Mouse (Mus musculus) leukemia stem cell, adult 10-12 weeks (primary cell): ENCODE data around the gene Mrps30. TPM values are rescaled to one million over a fixed set of nuclear protein-coding genes. Genes with fewer than 3 reads are reported as not detected.

Source experiments
- polyA plus RNA-seq: library from polyadenylated mRNA; stranded (reverse); fragments of >175 nt; gene quantifications from 2 replicates; pipeline ENCODE4 v1.2.3, GENCODE M21; 2012; ENCODE audit warnings: low replicate concordance

Gene Mrps30
- 18.9 and 21.3 TPM in 2 replicates for polyA plus RNA-seq

GRCm38 (mm10) chr13:118386511-118387447, at the start of gene Mrps30, which contains the start of gene B430218F22Rik:
Gene Mrps30 (minus strand): TSS chr13:118387252.
Gene B430218F22Rik (plus strand): TSS chr13:118386630.

Other genes starting within 250 kb of the Mrps30 start
- 0.38 TPM in 1 of 2 replicates, not detected in the other for gene B430218F22Rik, start 622 bp downstream of the Mrps30 start, polyA plus RNA-seq